Mouse (Mus musculus) bone marrow macrophage, adult 2 months (primary cell): ENCODE data around the gene Ddx24. TPM values are rescaled to one million over a fixed set of nuclear protein-coding genes. Genes with fewer than 3 reads are reported as not detected.

Experiments used
- H3K27ac ChIP-seq: 2 replicates; pipeline ENCODE4 v1.5.1; 2012; ENCODE audit warnings: low read depth, low read length; ENCODE audit not compliant: insufficient read depth
- H3K4me1 ChIP-seq: 2 replicates; pipeline ENCODE4 v1.6.1; 2012; ENCODE audit warnings: low read length; ENCODE audit not compliant: control insufficient read depth, insufficient read depth
- H3K4me3 ChIP-seq: 2 replicates; pipeline ENCODE4 v1.5.1; 2012; ENCODE audit warnings: mild to moderate bottlenecking, low read length, moderate library complexity; ENCODE audit not compliant: insufficient read depth
- CTCF ChIP-seq: IDR thresholded peaks from 2 replicates; pipeline ENCODE4 v1.5.1; 2012; ENCODE audit warnings: low read depth, mild to moderate bottlenecking, low read length, moderate library complexity
- POLR2A ChIP-seq: IDR thresholded peaks from 2 replicates; pipeline ENCODE4 v1.6.1; 2012; ENCODE audit warnings: mild to moderate bottlenecking, low read depth, low read length, borderline replicate concordance
- polyA plus RNA-seq: library from polyadenylated mRNA; stranded (reverse); fragments of >200 nt; gene quantifications from 2 replicates; pipeline ENCODE4 v1.2.4, GENCODE M21; 2012; ENCODE audit not compliant: missing spikeins, insufficient read depth, insufficient read length

Gene Ddx24
- polyA plus RNA-seq, 1 experiment, result 58.7 TPM

DNA sequence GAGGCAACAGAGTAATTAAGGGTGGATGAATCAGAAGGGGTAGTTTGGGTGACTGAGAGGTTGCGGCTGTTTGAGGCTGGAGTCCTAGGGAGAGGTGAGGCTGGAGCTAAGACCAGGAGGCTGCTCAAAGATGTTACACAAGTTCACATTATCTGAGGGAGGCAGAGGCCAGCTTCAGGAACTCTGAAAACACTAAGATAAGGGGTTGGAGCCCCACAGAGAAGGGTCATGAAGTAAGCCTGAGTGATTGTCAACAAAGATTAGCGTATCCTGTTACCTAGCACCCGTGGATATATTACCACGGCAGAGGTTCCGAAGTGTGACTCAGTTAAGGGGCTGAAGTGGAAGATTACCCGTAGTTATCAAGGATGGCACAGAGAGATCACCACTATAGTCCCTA lies 32.1 kb downstream of the Ddx24 start:
- Histone ChIP-seq H3K27ac (no peak overlapping the region), H3K4me1 (no peaks in the 10 kb centered on the region), H3K4me3 (no peak overlapping the region)
- TF ChIP-seq POLR2A, result no peak
- TF ChIP-seq CTCF, result no peak

DNA sequence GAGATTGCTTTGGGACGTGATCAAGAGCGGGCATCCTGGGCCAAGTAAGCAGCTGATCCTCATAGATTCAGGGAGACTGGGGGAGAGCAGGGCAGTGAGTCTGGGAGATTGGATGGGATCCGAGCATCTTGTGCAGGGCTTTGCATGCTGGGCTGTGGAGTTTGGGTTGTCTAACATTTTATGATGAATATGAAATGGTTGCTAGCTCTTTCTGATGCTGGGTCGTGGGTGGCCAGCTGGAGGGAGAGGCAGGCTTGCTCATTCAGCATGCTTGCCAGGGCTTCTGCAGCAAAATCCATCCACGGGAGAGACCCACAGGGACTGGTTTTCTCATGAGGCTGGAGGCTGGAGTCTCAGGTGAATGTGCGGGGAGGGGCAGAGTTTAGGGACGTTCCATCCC lies 34.5 kb downstream of the Ddx24 start:
- TF ChIP-seq POLR2A (no peak), CTCF (no peak)
- Histone ChIP-seq H3K4me1 (no peaks in the 10 kb centered on the region), H3K27ac (no peak overlapping the region), H3K4me3 (no peak overlapping the region)

DNA sequence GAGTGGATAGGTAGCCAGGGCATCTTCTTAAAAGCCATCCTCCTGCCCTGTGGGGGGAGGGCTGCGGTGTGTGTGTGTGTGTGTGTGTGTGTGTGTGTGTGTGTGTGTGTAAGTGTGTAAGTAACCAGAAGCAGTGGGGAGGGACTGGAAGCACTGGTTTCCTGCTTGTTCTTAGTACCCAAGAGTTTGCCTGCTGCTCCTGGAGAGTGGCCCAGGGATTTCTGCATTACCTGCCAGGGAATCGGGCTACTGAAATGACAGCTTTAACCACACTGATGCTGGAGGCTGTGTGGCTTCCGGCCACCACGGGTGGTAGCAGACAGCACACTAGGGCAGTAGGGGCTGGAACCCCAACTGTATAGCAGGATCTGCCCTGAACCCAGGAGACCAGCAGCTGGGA lies 35.6 kb downstream of the Ddx24 start:
- TF ChIP-seq CTCF, result no peak
- no peak for TF ChIP-seq POLR2A
- no peak overlapping the region for H3K4me3 ChIP-seq
- no peak overlapping the region for H3K27ac ChIP-seq
- no peaks in the 10 kb centered on the region for H3K4me1 ChIP-seq

DNA sequence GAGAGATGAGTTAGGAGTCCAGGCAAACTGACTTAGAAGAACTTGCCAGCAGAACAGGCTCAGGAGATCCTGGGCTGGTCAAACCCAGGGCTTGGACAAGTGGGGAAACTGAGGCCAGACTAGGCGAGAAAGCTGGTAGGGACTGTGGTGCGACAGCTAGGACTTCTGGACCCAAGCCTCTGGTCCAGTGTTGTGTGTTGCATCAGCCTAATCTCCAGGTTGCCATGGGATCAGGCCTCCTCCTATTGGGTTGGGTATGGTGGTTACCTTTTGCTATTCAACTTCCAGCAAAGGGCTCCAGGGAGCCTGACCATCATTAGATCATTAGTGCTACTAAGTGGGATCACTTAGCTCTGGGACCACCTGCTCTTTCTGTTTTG lies 36.3 kb downstream of the Ddx24 start:
- TF ChIP-seq POLR2A, result no peak
- no peak for TF ChIP-seq CTCF
- no peak overlapping the region for H3K27ac ChIP-seq
- H3K4me1 ChIP-seq, result no peaks in the 10 kb centered on the region
- H3K4me3 ChIP-seq, result peak overlapping the region; percentile 71

DNA sequence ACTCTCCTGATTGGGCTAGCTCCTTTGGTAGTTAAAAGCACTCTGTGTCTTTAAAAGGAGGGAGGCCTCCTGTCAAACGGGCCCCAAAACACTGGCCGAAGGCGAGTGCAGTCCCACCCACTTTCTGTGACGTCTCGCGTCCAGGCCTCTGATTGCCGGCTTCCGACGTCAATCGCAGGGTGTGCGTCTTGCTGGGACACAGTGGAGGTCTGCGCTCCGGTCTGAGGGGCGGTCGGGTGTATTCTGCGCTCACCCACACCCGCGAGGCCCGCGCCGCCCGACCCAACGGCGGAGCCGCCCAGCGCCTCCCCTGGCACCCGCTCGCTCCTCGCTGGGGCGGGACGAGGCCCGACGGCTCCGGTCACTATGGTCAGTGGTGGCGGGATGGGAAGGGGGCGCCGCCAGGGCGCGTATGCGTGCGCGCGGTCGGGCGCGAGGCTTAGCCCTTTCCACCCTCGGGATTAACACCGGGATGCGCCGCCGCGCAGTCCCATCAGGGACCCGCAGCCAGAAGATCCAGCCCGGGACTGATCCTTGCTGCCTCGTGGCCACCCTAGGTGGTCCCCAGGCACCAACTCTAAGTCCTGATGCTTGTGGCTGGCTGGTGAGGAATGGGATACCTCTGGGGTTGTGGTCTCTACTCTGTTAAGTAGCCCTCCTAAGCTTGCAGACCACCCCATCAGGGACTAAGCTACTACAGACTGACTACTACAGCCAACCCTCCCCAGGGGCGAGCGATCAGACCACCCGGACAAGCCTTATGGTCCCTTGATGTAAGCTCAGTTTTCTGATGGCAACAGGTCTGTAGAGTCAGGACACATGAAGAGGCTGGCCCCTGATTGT lies 36.9 kb downstream of the Ddx24 start, which contains the start of gene Otub2:
Gene Otub2, plus strand, starts transcription at position 178 of the 843 bp plus-strand sequence.
- Histone ChIP-seq H3K27ac (no peak within 1 kb of the TSS), H3K4me1 (no peaks in the 10 kb centered on the region), H3K4me3 (peak within 1 kb of the TSS; percentile 71)
- no peak for TF ChIP-seq CTCF
- no peak for TF ChIP-seq POLR2A

DNA sequence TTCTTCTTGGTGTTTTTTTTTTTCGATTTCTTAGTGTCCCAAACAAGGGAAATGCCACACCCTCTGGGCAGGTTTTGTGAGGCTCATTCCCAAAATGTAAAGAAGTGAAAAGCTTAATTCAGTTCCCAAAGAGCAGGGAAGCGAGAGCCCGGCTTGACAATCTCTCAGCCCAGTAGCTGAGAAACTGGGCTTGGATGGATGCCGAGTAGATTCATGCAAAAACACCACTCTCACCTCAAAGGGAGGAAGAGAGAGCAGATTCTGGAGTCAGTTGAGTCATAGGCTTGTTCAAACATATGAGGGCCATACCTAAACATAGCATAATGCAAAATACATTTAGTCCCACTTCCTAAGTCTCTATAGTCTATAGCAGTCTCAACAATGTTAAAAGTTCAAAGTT lies 45.4 kb downstream of the Ddx24 start:
- Histone ChIP-seq H3K27ac (no peak overlapping the region), H3K4me1 (no peaks in the 10 kb centered on the region), H3K4me3 (no peak overlapping the region)
- TF ChIP-seq CTCF, result no peak
- no peak for TF ChIP-seq POLR2A

DNA sequence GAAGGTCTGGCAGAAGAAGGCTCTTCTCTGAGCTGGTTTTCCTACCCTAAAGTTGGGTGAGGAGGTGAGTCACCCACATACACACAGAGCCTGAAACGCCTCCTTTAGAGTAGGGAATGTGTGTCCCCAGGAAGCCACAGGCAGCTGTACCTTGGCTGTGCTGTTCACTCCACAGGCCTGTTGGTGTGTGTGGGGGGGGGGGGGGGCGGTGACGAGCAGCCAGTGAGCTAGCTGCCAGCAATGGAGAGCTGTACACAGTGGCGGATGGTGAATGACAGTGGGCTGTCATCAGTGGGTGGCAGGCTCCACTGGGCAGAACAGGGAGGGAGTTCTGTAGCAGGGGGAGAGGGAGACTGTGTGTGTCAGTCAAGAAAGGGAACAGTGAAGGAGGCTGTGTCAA lies 48.9 kb downstream of the Ddx24 start:
- no peak overlapping the region for H3K27ac ChIP-seq
- no peak overlapping the region for H3K4me3 ChIP-seq
- no peaks in the 10 kb centered on the region for H3K4me1 ChIP-seq
- TF ChIP-seq CTCF (no peak), POLR2A (no peak)

DNA sequence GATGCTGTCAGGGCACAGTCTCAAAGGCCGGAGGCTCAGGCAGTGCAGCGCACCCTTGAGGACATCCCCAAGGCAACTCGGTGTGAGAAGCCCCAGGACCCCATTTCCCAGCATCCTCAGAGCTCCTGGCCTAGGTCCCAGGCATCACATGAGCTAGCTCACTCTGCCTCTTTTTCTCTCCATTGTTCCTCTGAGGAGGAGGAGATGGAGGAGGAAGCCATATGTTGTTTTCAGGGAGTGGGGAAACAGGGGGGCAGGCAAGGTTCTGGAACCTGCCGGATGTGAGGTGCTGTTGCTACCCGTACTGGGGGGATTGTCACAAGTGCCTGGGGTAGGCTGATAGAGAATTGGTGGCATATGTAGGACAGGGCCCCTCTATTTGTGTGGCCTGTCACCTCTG lies 49.5 kb downstream of the Ddx24 start:
- Histone ChIP-seq H3K27ac (no peak overlapping the region), H3K4me1 (no peaks in the 10 kb centered on the region), H3K4me3 (no peak overlapping the region)
- no peak for TF ChIP-seq CTCF
- TF ChIP-seq POLR2A, result no peak

DNA sequence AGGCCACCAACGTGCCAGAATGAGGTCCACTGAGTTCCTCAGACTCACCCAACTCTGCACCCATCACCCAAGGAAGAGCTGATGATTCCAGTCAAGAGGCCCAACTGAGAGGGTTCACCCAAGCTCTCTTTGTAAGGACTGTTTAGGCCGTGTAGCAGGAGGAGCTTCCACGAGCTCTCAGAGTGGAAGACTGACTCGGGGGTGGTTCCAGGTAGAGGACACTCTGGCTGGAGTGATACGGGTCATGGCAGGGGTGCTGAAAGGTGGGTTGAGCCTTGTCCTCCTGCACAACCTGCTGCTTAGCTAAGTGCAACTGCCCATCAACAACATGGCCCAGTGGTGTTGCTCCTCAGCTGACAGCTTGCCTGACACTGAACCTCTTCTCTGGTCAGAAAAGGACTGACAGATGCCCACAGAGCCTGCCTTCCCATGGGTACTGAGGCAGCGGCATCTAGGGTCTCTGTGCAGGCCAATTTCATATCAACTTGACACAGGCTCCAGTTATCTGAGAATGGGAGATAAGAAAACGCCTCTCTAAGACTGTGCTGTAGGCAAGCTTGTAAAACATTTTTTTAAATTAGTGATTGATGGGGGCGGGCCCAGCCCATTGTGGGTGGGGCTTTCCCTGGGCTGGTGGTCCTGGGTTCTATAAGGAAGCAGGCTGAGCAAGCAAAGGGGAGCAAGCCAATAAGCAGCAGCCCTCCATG lies 51.9 kb downstream of the Ddx24 start:
- H3K4me1 ChIP-seq, result no peaks in the 10 kb centered on the region
- TF ChIP-seq POLR2A, result no peak
- TF ChIP-seq CTCF, result no peak
- H3K27ac ChIP-seq, result no peak overlapping the region
- H3K4me3 ChIP-seq, result no peak overlapping the region

DNA sequence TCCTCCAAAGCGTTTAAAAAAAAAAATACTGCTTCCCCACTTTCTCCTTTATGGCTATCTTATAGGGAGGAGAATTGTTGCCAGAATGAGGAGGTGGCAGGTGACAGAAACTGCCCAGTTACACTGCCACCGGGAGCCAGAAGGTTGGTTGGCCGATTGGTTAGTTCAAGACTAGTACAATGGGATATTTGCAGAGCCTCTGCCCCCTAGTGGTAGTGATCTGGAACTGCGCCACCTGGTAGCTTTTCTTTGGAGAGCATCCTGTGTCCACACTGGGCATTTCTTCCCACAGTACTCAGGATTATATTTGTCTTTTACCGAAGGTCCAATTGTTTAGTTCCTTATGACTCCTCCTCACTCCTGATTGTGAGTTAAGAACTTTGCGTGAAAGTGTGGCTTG lies 53.9 kb downstream of the Ddx24 start:
- peaks cover 2% of the 10 kb centered on the region; the same call in 1 of the 2 replicates for H3K4me1 ChIP-seq
- TF ChIP-seq POLR2A (no peak), CTCF (peak; percentile 81)
- H3K4me3 ChIP-seq, result no peak overlapping the region
- no peak overlapping the region for H3K27ac ChIP-seq
